Mouse (Mus musculus) T-helper 1 cell (primary cell): ENCODE results near the gene Myom3.
"Not testable (repeated sequence)": the region's sequence is repeated elsewhere in the genome, so short reads cannot be mapped to it uniquely, and the experiment has no call there.

Experiments used
- in situ Hi-C: fragments of 300-600 bp; cut with MboI, MseI; formaldehyde crosslinking; loops from one replicate; pipeline ENCODE4 v1.15.1; 2025; ENCODE audit warnings: high pct_unique_total_duplicates

Gene Myom3

GRCm38 (mm10) chr4:135759356-135759976, at the start of gene Myom3:
Gene Myom3 (plus strand): TSS chr4:135759715.
- in situ Hi-C loops, result no loop called here

- in situ Hi-C loops, result no loop called here
Observed at GRCm38 (mm10) chr4:135710392-135710791, 49.1 kb upstream of the Myom3 start.

GRCm38 (mm10) chr4:135714776-135715175, 44.7 kb upstream of the Myom3 start:
- in situ Hi-C loops, result no loop called here

GRCm38 (mm10) chr4:135716438-135716837, 43.1 kb upstream of the Myom3 start:
- in situ Hi-C loops, result not testable (repeated sequence)

GRCm38 (mm10) chr4:135722540-135723290, 36.8 kb upstream of the Myom3 start:
- in situ Hi-C loops, result no loop called here

- in situ Hi-C loops, result no loop called here
Observed at GRCm38 (mm10) chr4:135726416-135726815, 33.1 kb upstream of the Myom3 start.

- in situ Hi-C loops, result no loop called here
Observed at GRCm38 (mm10) chr4:135727817-135728216, 31.7 kb upstream of the Myom3 start, which contains the start of gene Il22ra1. Gene Il22ra1 (plus strand): TSS chr4:135728172.

- in situ Hi-C loops, result no loop called here
Observed at GRCm38 (mm10) chr4:135730204-135730603, 29.3 kb upstream of the Myom3 start.

GRCm38 (mm10) chr4:135730951-135731350, 28.6 kb upstream of the Myom3 start:
- in situ Hi-C loops, result no loop called here

GRCm38 (mm10) chr4:135733901-135734300, 25.6 kb upstream of the Myom3 start:
- in situ Hi-C loops, result no loop called here

GRCm38 (mm10) chr4:135736903-135737302, 22.6 kb upstream of the Myom3 start:
- in situ Hi-C loops, result no loop called here

- in situ Hi-C loops, result no loop called here
Observed at GRCm38 (mm10) chr4:135738237-135738636, 21.3 kb upstream of the Myom3 start.

- in situ Hi-C loops, result no loop called here
Observed at GRCm38 (mm10) chr4:135739148-135739547, 20.4 kb upstream of the Myom3 start.

GRCm38 (mm10) chr4:135739672-135740071, 19.8 kb upstream of the Myom3 start:
- in situ Hi-C loops, result no loop called here

GRCm38 (mm10) chr4:135743520-135743919, 16.0 kb upstream of the Myom3 start:
- in situ Hi-C loops, result no loop called here

- in situ Hi-C loops, result no loop called here
Observed at GRCm38 (mm10) chr4:135744726-135745448, 14.6 kb upstream of the Myom3 start.

- in situ Hi-C loops, result no loop called here
Observed at GRCm38 (mm10) chr4:135745613-135746012, 13.9 kb upstream of the Myom3 start.

GRCm38 (mm10) chr4:135750896-135751295, 8.6 kb upstream of the Myom3 start:
- in situ Hi-C loops, result no loop called here

GRCm38 (mm10) chr4:135752106-135752778, 7.3 kb upstream of the Myom3 start:
- in situ Hi-C loops, result no loop called here

- in situ Hi-C loops, result no loop called here
Observed at GRCm38 (mm10) chr4:135752779-135753164, 6.7 kb upstream of the Myom3 start.

- in situ Hi-C loops, result no loop called here
Observed at GRCm38 (mm10) chr4:135758331-135758730, 1.2 kb upstream of the Myom3 start.

- in situ Hi-C loops, result no loop called here
Observed at GRCm38 (mm10) chr4:135758825-135759224, 690 bp upstream of the Myom3 start.
